Mouse (Mus musculus): ENCODE measurements around the gene Lipe.

- TF ChIP-seq ZC3H11A (IDR thresholded peaks at IDR 0.05; ENCODE audit: borderline replicate concordance, low read depth, low read length) (no peak), MAFK (IDR thresholded peaks at IDR 0.05; ENCODE audit: insufficient read depth, low read depth, low read length) (no peak), CHD2 (IDR thresholded peaks at IDR 0.05; ENCODE audit: low read depth, low read length) (no peak), ZNF384 (IDR thresholded peaks at IDR 0.05; ENCODE audit: low read depth, low read length) (no peak)
Measured at GRCm38 (mm10) chr7:25429886-25430784, 31.6 kb upstream of the Lipe start.

All from ES-E14 (cell line).